Mouse (Mus musculus) c-Kit-negative CD71-positive TER-119-positive erythroid progenitor cells, embryonic 14.5 days (primary cell): Measurements from ENCODE around the gene Syne1.
"Not testable (repeated sequence)": the region's sequence is repeated elsewhere in the genome, so short reads cannot be mapped to it uniquely, and the experiment has no call there.

Source experiments
- DNase-seq: peaks from one replicate; pipeline ENCODE4 v3.0.0-alpha.2; 2013; ENCODE audit warnings: low read depth, low spot score

Syne1 gene

DNA sequence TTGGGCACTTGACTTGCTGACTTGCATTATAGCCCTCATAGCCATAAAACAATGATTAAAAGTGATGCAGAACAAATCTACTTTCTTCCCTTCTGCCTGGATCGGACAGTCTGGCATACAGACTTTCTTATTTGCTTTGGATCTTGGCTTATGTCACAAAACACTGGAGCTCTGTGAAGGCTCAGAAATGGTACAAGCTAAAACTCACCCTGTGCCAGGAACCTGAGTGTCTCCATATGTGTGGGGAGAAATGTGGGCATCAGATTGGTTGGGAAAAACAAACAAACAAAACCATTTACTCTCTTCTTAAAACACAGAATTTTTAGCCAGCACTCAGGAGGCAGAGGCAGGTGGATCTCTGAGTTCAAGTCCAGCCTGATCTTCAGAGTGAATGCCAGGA, 30.6 kb downstream of the Syne1 start:
- DNase-seq, result no peak

GRCm38 (mm10) chr10:5515330-5515729, 36.0 kb downstream of the Syne1 start:
- no peak for DNase-seq

- no peak for DNase-seq
Observed at GRCm38 (mm10) chr10:5514134-5514533, 37.1 kb downstream of the Syne1 start.

DNA sequence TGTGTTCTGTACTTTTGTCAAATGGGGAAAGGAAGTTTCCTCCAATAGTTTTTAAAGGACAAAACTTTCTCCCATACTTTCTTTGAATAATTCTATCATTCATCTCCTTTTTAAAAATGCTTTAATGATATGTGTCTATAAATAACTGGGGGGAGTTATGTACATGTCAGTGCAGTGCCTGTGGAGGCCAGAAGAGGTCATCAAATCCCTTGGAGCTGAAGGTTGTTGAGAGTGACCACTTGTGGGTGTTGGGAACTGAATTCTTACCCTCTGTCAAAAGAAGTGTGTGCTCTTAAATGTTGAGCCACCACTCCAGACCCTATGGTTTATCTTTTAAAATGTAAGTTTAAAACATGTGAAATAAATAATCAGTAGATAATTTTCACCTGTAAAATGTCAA, 39.0 kb downstream of the Syne1 start:
- DNase-seq, result no peak

GRCm38 (mm10) chr10:5511403-5511802, 39.9 kb downstream of the Syne1 start:
- DNase-seq, result no peak

DNA sequence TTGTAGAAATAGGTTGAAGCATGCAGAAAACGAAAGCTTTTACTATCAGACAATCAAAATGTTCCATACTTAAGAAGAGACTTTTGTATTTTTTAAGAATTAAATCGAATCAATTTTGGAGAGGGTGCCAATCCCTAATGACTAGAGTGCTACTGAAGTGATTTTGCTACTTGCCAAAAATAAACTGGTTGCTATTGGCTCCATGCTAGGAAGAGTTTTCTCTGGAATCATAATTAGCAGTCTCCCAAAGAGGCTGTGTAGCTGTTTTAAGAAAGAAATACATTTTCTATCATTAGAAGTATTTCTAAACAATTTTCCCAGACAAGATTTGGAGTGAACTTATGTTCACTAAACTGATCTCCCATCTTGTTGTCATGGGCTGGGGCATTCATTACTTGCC, 43.8 kb downstream of the Syne1 start:
- DNase-seq, result no peak

GRCm38 (mm10) chr10:5504761-5505160, 46.5 kb downstream of the Syne1 start:
- DNase-seq, result no peak

GRCm38 (mm10) chr10:5503909-5504308, 47.4 kb downstream of the Syne1 start:
- DNase-seq, result no peak

- DNase-seq, result not testable (repeated sequence)
Observed at GRCm38 (mm10) chr10:5499684-5500369, 51.5 kb downstream of the Syne1 start.

DNA sequence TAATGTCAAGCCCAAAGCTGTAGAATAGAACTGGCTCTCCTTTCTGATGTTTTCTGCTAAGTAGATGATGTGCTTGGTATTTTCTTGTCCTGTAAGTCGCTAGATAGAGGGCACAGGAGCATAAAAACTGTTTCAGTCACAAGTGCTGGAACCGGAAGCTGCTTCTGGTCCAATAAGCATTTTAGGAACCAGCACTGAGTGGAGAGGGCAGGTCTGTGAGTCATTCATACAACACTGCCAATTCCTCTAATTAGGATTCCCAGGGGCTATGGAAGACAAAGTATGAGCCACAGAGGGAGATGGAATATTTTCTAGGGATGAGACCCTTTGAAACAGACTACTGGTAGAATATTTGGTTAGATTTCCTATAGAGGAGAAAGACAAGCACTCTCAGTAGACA, 53.4 kb downstream of the Syne1 start:
- no peak for DNase-seq

GRCm38 (mm10) chr10:5491050-5491449, 60.2 kb downstream of the Syne1 start:
- no peak for DNase-seq

- peak; percentile 11 for DNase-seq
Observed at GRCm38 (mm10) chr10:5490029-5490428, 61.3 kb downstream of the Syne1 start.

- no peak for DNase-seq
Observed at GRCm38 (mm10) chr10:5488097-5488496, 63.2 kb downstream of the Syne1 start.

DNA sequence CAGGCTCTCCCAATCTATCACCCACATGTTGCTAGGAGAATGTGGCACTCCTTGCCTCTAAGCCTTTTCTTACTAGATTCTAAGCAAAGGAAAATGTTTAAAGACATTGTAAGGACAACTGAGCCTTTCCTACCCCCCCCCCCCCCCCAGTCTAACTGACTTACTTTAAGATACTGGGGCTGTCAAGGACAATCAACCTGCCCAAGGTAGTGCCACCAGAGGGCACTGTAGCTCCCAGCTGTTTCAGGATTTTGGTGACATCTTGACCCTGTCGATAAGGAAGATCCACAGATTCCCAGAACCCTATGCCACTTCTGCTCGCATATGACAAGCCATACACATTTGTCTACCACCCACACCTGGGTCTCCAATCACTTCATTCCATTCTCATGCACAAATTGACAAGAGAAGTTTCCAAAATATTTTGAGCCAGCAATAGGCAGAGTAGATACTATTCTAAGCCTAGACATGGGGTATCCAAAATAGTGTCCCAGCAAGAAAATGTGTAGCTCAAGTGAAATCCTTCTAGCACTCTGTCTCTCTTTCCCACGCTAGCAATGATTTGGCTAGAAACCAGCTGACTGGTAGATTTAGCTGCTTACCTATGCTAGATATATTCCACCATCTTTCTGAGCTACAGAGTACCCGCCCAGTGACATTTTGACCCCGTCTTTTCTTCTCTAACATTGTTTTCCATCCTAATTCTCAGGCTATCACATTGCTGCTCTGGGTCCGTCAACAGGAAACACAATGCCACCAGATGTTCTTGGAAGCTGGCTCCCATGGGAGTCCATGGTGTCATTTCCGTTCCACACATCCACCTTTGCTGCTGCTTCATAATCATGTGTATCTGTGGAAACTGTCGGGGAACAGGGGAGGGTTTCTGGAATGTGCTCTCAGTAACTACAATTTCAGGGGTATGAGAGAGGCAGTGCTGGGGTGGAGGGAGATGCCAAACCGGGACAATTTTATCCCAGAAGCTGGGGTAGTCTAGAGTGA, 70.4 kb downstream of the Syne1 start:
- no peak for DNase-seq

DNA sequence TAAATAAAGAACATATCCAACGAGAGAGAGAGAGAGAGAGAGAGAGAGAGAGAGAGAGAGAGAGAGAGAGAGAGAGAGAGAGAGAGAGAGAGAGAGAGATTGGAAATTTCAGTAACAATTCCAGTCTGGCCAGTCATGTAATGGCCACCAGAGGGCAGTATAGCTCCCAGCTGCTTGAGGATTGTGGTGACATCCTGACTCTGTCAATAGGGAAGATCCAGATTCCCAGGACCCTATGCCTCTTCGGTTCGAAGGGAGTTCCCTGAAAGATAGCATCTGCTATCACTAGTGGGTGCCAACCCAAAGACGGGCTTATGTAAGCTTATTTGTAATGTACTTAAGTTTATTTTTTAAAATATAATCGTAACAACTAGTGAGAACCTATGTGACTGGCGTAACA, 71.2 kb downstream of the Syne1 start:
- DNase-seq, result peak; percentile 3

- no peak for DNase-seq
Observed at GRCm38 (mm10) chr10:5468638-5469037, 82.6 kb downstream of the Syne1 start.

GRCm38 (mm10) chr10:5453830-5454229, 97.5 kb downstream of the Syne1 start:
- no peak for DNase-seq

DNA sequence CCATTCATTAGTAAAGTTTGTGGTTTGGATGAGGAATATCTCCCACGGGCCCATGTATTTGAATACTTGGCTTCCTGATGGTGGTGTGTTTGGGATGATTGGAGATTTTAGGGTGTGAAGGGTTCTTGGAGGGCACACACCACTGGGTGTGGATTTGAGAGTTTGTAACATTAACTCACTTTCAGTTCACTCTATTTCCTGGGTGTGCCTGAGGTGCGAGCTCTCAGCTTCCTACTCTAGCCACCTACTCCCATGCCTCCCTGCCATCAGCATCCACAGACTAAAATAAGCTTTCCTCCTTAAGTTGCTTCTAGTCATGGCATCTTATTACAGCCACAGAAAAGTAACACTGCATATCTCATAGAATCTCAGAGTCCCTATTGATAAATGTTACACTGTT, 101.3 kb downstream of the Syne1 start:
- DNase-seq, result no peak

DNA sequence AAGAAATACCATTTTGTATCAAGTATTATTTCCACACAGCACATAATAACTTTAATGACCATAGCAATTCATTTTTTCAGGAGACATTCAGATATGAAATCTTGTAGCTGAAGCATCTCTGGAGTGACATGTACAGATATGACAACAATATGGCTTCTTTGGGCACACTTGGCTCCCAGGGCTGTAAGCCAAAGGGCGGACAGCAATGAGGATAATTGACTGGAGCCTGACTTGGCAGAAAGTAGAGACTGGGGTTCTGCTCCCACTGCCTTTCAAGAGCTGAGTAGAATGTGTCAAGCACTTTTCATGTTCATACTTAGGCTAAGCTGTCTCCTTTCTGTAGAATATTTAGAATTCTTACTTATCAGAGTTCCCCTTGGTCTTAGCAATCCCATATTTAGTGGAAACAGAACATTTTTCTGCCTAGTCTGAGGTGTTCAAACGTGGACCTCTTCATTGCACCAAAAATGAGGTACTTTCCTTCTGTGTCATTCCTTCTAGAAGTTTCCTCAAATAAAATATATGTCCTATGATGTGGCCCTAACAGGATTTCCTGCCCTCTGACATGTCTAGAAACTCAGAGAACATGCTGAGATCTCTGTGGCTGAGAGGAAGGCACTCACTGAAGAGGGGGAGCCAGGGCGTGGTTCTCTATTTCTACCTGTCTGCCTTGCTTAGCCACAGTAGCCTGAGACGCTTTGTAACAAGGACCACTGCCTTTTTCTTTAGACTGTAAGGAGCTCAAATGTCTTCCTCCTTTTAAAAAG, 103.1 kb downstream of the Syne1 start:
- no peak for DNase-seq

DNA sequence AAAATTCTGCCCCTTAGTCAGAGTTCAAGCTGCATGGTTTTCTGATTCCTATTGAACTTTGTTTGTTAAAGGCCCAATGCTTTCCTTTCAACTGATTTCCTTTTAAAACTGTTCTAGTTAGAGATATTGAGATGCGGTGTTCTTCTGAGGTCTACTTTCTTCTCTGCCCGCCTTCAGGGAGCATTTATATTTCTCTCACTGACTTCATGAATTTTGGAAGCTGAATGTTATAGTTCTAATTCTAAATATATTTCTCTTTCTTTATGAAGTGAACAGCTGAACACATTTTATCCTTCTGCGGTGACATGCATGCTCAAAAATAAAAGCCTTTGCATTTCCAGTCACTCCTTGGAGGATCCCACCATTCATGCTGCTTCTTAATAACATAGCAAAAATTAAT, 106.0 kb downstream of the Syne1 start:
- DNase-seq, result no peak

DNA sequence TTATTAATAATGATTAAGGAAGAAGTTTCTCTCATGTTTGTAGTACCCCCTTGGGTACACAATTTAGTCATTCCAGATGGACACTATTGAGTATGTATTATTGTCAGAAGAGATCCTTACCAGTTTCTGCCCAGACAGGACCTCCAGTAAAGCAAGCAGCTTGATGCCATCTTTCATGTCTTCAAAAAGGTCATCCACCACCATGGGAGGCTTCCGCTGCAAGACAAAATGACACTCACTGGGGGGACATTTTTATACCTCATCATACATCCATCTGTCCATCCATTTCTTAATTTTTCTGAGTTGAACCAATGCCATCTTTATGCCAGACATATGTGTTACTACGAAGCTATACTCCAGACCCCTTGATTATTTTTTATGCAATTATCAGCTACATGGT, 108.3 kb downstream of the Syne1 start:
- DNase-seq, result no peak

- no peak for DNase-seq
Observed at GRCm38 (mm10) chr10:5439802-5440350, 111.4 kb downstream of the Syne1 start.
